Mouse (Mus musculus): ENCODE measurements around the gene Olfr1121.
A peak's percentile ranks its signal among the peaks of the same experiment; 100 is the strongest.
"Not testable (repeated sequence)": the region's sequence is repeated elsewhere in the genome, so short reads cannot be mapped to it uniquely, and the experiment has no call there.

Gene Olfr1121

DNA sequence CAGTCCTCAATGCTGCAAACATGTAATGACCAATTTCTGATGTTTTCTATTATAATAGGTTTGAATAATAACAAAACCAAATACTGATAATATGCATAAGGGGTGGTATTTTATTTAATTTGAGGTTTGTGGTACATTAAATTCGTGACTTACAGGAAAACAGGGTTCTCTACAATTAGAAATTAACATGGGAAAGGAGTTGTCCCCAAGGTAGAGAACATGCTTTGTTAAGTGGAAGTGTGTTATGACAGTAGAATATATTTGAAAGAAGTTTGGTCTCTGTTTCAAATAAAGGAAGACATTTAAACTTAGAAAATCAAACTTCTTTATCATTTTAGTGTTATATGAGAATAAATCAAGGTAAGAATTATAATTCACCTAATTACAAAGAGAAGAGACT is at the start of gene Olfr1121:
Olfr1121 (plus strand) TSS at position 301 of the 400 bp plus-strand sequence.
- DNase-seq (ENCODE audit: low read depth, low spot score), result no peak

DNA sequence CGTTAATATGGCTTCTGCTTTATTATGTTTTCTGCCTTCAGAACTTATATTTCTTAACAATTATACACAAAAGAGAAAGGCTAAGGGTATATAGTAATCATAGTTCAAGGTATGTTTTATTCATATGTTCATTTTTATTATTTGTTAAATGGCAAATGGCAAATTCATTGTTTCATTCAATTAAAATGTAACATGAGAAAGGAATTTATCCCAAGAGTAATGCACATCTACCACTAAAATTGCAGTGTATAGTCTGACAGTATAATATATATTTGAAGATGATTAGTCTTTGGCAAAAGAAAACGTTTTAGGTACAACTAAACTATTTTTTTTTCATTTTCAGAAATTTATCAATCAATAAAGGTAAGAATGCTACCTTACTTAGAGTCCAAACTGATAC is 15.2 kb upstream of the Olfr1121 start, which contains the start of gene Olfr1120:
Olfr1120 (plus strand) TSS at position 301 of the 400 bp plus-strand sequence.
- DNase-seq (ENCODE audit: low read depth, low spot score), result no peak

DNA sequence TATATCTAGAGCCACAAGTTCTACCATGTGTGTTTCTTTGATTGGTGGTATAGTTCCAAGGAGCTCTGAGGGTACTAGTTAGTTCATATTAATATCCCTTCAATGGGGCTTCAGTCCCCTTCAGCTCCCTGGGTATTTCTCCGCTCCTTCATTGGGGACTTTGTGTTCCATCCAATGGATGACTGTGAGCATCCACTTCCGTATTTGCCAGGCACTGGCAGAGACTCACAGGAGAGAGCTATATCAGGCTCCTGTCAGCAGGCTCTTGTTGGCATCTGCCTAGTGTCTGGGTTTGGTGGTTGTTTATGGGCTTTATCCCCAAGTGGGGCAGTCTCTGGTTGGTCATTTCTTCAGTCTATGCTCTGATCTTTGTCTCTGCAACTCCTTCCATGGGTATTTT is 9.6 kb upstream of the Olfr1121 start:
- not testable (repeated sequence) for DNase-seq (ENCODE audit: low read depth, low spot score)

DNA sequence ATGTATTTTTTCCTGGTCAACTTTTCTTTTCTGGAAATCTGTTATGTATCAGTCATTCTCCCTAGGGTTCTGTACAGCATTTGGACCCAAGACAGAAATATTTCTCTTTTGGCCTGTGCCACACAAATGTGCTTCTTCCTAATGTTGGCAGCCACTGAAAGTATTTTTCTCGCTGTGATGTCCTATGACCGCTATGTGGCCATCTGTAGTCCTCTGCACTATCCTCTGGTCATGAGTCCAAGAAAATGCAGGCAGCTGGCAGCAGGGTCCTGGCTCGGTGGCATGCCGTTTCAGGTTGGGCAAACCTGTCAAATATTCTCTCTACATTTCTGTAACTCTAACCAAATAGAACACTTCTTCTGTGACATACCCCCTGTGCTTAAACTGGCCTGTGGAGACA is 2.0 kb downstream of the Olfr1121 start:
- DNase-seq (ENCODE audit: low read depth, low spot score), result no peak

DNA sequence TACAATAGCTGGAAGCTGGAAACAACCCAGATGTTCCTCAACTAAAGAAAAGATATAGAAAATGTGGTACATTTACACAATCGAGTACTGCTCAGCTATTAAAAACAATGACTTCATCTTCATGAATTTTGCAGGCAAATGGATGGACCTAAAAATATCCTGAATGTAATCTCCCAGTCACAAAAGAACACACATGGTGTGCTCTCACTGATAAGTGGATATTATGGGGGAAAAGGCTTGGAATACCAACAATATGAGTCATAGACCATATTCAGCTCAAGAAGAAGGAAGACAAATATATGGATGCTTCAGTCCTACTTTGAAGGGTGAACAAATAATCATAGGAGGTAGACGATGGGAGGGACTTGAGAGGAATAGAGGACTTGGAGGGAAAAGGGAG is 14.2 kb downstream of the Olfr1121 start:
- no peak for DNase-seq (ENCODE audit: low read depth, low spot score)

DNA sequence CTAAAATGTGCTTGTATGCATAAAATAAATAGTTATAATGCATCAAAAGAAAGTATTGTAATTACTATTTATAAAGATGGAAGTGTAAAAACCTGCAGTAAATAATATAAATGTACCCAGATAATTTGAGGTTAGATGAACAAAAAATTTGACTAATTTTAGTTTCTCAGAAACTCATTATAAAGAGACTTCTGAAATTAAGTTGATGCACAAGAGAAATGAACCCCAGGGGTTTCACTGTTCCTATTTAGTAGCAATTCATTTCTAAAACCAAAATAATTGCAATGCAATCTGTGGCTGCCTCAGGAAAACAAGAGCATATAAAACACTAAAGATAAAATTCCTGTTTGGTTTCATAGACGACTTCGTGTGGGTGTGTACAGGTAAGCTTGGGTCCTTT is 15.9 kb downstream of the Olfr1121 start, which contains the start of gene Olfr1122:
Olfr1122 (plus strand) TSS at position 301 of the 400 bp plus-strand sequence.
- DNase-seq (ENCODE audit: low read depth, low spot score), result no peak

DNA sequence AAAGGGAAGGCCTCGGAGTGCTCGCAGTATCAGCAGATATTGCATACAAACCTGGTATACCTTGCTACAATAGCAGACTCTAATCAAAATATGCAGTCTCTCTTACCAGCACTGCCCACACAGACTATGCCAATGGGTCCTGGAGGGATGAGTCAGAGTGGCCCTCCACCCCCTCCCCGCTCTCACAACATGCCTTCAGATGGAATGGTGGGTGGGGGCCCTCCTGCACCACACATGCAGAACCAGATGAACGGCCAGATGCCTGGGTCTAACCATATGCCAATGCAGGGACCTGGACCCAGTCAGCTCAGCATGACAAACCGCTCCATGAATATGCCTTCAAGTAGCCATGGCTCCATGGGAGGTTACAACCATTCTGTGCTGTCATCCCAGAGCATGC is 23.9 kb downstream of the Olfr1121 start:
- not testable (repeated sequence) for DNase-seq (ENCODE audit: low read depth, low spot score)

DNA sequence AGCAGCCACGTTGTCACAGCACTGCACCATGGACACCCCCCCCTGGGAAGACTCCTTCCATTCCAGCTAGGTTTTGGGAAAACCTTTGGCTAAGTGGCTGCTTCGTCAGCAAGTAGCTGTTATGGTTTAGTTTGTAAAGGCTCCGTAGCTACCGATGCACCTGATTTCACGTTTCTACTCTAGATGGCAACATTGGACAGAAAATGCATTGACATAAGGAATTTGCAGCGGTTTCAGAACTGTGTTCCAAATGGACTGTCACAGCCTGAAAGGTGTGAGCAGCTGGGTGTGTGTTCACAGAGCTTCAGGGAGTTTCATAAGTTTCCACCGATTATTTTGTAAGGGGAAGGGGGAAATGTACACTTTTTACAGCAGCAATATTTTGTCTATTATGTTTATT is 25.0 kb downstream of the Olfr1121 start:
- peak; percentile 39 for DNase-seq (ENCODE audit: low read depth, low spot score)

DNA sequence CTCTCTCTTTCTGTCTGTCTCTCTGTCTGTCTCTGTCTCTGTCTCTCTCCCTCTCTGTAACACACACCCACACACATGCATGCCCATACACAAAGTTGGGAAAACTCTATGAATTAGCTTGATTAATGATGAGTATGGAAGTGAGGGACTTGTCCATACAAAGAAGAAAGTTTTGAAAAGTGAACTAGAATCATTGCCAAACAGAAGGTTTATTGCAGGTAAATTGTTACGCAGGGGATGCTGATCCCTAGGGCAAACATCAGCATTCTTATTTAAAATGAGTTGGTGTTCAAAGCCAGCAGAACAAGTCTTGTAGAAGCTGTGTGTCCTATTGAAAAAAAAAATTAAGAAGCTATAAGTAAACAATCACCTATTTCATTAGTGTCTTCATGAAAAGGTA is 46.6 kb downstream of the Olfr1121 start, which contains the start of gene Olfr1123:
Olfr1123 (plus strand) TSS at position 301 of the 400 bp plus-strand sequence.
- DNase-seq (ENCODE audit: low read depth, low spot score), result no peak
